Mouse (Mus musculus) cerebellum, postnatal 25 days (tissue): ENCODE measurements around the gene Ifna16.
A peak's percentile ranks its signal among the peaks of the same experiment; 100 is the strongest.

ENCODE experiments used
- DNase-seq, 2 experiments: peaks; one replicate each; pipeline ENCODE4 v3.0.0; 2021; ENCODE audit warnings: mixed read lengths in 2 of 2

Gene Ifna16

DNA sequence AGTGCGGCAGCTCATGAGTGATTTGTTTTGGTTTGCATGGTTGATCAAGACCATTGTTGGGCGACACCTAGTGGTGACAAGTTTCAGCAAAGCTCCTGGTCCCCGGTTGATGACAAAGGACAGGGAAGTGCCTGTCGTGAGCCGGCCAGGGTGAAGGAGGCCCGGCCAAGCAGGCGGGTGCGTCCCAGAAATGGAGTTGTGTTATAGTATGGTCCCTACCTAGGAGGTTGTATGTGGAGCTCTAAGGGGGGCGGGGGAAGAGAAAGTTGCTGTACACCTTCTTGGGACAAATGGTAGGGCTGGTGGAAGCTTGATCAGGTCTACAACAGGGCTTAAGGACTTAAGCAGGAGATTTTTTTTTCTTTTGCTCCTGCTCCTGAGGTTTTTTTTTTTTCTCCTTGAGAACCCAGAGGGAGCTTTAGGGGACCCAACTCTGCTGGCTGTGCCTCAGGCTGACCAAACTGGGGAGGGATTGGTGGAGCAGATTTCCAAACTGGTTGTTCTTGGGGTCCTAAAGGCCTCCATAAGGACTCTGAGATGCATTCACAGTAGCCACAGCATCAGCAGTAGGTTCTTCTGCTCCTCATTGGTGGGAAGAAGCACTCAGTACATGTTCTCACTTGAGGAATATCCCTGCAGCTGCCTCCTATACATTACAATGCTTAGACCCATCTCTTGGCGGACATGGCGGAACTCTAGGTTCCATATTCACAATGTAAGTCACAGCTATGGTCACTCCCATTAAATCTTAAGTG, 35.5 kb downstream of the Ifna16 start:
- DNase-seq = peak; percentile 93 to 95

DNA sequence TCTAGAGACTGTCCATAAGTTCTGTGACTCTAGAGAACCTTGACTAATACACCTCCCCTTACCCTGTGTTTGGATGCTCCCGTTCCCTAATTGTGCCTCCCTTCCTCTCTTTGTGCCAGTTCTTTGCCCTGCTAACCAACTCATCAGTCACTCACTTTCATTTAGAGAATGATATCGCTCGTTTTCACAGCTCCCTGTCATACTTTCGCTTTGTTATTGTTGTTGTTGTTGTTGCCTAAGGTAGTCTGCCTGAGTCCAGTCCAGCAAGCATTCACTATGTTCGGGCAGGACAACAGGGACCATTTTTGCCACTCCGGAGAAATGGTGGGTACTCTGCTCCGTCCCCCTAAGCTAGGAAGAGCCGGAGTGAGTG, 36.0 kb downstream of the Ifna16 start:
- no peak for DNase-seq

DNA sequence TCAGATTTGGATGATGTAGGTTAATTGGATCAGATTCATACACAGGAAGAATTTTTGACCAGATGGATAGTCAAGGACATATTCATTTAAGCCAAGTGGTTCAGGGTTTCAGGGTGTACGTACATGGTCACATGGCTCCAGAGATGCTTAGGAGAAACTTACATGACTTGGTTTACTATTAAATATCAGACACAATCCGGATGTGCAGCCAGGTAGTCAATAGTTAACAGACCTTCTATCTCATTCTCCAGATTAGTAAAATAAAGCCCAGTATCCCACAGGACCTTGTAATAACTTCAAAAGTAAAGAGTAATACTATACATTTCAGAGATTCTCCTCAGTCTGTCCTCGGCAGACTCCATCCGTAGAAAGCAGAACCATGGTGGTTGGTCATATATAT, 42.4 kb downstream of the Ifna16 start, which contains the start of gene C87499:
C87499 (minus strand) TSS at position 101 of the 400 bp plus-strand sequence.
- DNase-seq = no peak
